Mouse (Mus musculus) urinary bladder, postnatal 36 days (tissue): ENCODE results near the gene Gm20431.

ENCODE experiments used
- DNase-seq, 2 experiments: peaks; one replicate each; pipeline ENCODE4 v3.0.0; 2022; ENCODE audit warnings: low spot score in 2 of 2, mixed read lengths in 1 of 2

Gm20431 gene

DNA sequence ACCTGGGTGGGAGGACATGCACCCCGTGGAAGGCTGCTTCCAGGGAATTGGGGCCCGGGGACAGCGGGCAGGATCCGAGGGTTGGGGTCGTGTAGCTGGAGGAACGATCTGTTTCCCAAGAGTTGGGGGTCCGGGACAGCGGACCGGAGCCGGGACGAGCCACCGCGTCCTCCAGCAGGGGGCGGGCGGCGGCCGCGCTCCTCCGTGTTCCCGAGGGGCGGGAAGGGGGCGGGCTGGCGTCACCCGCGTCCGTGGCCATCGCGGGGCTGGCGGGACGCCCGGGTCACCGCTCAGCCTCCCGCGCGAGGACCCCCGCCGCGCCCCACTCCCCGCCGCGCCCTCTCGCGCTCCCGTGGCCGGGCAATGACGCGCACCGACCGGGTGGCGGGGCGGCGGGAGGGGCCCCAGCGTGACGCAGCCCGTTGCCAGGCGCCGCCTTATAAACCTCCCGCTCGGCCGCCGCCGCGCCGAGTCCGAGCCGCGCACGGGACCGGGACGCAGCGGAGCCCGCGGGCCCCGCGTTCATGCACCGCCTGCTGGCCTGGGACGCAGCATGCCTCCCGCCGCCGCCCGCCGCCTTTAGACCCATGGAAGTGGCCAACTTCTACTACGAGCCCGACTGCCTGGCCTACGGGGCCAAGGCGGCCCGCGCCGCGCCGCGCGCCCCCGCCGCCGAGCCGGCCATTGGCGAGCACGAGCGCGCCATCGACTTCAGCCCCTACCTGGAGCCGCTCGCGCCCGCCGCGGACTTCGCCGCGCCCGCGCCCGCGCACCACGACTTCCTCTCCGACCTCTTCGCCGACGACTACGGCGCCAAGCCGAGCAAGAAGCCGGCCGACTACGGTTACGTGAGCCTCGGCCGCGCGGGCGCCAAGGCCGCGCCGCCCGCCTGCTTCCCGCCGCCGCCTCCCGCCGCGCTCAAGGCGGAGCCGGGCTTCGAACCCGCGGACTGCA lies 27.5 kb upstream of the Gm20431 start, which contains the start of gene Cebpb:
Gene Cebpb, plus strand, starts transcription at position 418 of the 954 bp plus-strand sequence.
- peak; percentile 88 to 91 for DNase-seq

DNA sequence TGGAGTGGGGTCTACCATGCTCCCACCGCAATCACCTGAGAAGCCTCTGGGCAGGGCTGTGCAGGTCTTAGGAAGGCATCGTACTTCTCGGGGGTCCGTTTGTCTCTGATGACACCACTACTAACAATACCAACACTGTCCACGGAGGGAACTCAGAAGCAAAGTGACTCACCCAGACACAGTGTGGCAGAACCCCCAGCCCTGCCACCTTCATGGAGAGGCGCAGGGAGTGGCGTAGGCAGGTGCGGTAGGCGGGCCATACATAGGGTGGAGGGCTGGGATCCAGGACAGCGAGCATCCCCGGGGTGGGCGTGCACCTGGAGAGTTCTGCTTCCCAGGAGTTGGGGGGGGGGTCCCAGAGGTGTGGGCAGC lies 26.8 kb upstream of the Gm20431 start:
- no peak for DNase-seq

DNA sequence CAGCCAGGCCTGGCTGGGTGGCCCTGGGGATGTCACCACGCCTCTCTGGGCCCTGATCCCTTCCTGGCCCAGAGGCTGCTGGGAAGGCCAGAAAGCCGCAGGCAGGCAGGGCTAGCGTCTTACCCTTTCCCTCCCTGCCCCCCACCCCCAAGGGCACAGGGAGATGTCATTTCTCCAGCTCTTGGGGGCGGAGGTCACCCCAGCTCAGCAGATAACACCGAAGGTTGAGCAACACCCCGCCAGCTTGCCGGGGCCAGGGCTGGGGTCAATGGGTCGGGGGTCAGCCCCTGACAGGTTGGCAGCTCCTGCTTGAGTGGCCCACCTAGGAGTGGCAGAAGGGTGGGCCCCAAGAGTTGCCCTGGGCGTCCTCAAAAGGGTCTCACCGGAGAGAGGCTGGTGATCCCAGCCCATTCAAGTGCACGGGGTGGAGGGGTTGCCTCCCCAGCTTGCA lies 26.4 kb upstream of the Gm20431 start:
- DNase-seq: peak in 1 of 2 experiments; percentile 22

DNA sequence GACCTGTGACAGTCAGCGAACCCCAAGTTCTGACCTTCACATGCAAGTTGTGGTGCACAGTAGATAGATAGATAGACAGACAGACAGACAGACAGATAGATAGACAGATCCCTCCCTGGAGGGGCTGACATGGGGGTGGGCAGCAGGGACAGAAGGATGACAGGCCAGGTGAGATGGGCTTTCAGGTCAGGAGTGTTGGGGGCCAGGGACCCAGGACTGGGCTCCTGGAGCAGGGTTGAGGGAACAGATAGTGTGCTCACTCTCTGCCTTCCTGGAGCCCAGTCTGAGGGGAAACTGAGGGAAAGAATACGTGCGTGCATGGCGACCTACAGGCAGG lies 25.9 kb upstream of the Gm20431 start:
- no peak for DNase-seq

DNA sequence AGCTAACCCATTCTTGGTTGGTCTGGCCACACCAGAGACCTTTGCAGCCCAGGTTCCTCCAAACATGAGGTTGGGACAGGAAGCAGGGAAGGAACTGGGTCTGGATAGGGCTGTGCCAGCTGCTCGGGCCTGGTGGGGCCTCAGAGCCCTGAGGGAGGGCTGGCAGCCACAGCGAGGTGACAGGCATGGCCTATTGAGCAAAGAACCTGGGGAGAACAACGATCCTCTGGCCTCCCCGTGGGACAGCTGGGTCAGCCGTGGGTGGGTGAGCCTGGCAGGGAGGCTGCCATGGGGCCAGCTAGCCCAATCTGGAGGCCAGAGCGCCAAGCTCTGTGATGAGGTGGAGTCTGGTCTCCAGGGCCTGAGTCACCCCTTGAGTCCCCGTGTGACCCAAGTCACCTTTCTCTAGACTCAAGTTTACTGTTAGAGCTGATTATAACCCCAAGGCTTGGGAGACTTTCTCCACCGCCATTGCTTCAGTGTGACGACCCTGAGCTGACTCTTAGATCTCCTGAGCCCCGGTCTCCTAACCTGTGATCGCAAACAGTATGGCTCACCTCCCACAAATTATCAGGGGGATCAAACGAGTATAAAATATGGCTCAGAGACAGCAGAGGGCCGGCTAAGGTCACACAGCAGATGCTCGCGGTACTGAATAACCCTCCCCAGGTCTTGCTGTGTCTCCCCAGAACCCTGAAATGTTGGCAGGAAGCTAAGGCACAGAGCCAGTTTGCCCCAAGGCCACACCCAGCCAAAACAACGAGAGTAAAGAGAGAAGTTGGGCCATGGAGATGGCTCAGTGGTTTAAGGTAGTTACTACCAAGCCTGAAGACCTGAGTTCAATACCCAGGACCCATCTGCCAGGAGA lies 25.3 kb upstream of the Gm20431 start:
- no peak for DNase-seq

DNA sequence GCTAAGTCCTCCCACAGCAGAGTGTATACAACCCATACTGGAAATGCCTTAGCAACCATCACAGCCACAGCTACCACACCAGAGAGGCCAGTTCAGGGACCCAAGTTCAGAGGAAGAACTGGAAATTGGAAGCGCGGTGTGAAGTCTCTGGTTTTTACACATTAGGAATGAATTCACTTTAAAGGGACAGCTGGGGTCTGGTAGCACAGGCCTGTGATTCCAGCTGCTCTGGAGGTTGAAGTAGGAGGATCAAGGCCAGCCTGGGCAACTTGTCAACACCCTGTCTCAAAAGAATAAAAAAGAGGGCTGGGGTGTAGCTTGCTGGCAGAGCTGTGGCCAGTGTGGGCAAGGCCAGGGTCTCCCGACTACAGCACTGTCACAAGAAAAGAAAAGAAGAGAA lies 24.6 kb upstream of the Gm20431 start:
- DNase-seq: no peak

DNA sequence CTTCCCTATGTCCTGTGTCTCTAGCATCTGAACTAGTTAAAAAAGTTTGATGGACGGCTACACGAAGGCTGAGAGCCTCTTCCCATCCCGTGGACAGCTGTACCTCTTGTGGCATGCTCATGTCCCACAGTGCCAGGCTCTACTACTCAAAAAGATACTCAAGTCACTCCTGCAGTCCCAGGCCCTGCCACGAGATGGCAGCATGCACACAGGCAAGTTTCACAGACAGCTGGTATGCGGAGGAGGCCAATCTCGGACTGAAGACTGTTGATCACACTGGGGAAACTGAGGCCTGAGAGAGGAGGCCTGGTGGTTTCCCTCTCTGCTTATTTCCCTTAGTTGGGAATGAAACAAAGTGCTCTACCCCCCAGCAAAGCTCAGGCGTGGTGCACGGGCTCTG lies 23.8 kb upstream of the Gm20431 start:
- DNase-seq: peak; percentile 96 to 98

DNA sequence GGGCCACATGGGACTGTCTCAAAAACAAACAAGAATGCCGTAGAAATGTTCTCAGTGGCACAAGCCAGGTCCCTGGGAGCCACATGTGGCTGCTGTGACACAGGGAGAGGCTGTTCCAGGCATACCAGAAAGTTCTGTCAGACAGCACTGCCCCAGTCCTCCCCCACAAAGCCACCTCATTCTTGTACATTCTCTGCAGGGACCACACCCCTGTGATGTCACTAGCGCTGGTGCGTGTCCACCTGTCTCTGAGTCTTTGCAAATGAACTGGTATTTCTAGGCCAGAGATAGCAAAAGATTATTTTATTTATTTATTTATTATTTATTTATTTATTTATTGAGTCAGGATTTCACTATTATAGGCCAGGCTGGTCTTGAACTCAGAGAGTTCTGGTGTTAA lies 22.4 kb upstream of the Gm20431 start:
- DNase-seq: no peak

DNA sequence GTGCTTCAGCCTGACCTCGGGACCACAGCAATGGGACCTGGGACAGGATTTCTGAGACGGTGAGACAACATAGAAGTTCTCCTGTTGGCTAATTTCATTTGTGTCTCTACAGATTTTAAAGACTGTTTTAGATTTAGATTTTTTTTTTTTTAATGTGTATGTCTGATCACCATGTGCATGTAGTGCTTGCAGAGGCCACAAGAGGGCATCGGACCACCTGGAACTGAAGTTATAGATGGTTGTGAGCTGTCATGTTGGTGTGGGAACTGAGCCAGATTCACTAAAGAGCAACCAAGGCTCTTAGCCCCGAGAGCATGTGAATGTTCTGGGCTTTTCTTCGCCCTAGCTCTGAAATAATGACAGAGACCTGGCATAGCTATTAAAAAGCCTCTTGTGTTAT lies 19.4 kb upstream of the Gm20431 start:
- no peak for DNase-seq

DNA sequence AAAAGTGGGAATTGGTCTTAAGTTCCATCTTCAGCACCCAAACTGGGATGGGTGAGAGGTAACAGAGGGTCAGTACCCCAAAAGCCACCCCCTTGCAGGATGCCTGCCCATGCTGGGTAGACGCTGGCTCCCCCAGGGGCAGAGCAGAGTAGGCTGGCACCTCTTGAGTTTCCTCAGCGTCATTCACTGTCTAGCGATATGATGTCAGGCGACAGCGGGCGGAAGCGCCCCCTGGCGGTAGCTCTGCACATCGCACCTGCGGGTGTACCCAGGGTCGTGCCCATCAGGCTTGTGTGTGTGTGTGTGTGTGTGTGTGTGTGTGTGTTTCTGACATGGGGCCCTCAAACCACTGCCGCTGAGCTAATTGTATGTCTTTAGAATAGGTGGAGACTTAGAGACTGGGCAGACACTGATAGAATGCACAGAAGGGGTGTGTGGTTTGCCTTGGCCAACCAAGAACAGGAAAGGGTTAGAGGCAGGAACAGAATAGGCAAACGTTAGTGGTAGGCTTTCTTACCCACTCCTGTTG lies 18.7 kb upstream of the Gm20431 start:
- DNase-seq: peak; percentile 69 to 79

DNA sequence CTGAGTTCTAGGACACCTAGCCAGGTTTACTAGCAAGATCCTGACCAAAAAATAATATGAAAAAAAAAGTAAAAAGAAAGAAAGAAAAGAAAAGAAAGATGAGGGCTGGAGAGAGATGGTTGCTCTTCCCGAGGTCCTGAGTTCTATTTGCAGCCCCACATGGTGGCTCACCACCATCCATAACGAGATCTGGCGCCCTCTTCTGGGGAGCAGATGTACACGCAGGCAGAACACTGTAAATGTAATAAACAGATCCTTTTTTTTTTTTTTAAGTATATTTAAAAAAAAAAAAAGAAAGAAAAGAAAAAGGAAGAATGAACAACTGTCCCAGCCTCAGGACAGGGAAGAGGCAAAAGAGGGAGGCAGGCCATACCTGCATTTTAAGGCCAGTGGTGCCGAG lies 17.3 kb upstream of the Gm20431 start:
- no peak for DNase-seq

DNA sequence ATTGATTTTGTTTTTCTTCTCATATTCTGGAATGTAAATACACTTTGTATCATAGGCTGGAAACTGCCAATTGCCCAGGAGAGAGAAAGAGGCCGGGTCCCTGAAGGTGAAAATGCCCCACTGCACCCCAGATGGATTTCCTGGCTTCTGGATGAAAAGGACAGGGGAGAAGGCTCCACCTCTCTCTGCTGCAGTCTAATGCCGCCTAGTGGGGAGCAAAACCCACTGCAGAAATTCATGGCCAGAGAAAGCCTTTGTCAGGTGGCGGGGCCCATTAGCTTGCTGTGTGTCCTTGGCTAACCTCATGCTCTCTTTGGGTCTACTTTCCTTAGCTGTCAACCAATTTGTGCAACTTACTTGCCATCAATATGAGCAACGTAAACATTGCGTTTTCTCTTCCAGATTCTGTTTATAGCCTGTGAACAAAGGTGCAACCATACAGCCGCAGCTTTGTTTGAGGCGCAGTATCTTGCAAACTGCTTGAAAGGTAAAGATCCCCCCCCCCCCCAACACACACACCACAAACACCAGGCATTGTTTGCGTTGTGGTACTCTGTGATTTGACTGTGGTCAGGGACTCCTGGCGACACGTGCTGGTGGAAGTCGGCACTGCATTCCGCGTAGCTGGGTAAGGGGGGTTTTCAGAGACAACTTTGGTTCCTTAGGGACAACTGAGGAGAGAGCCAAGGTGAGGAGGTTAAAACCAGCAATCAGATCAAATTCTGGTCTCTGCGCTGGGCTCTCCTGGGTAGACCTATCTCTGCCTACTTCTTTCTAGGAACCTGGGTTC lies 14.0 kb upstream of the Gm20431 start:
- no peak for DNase-seq

DNA sequence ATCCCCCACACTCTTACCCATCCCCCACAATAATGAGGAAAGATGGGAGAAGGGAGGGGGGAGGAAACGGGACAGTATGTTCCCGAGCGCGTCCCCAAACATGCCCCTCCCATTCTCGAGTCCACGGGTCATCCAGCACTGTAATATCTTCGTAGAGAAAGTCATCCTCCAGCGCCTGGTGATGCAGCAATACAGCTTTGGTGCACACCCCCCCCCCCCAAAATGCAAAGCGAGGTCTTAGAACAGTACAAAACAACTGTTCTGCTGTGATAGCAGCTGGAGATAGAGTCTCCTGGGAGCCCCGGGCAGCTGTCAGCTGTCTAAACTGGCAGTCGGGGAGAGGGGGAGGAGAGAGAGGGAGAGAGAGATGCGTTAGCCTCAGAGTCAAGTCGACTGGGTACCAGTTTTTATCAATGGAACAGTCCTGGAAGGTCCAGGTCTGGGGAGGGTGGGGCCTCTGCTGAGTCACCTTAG lies 11.0 kb upstream of the Gm20431 start:
- DNase-seq: no peak

DNA sequence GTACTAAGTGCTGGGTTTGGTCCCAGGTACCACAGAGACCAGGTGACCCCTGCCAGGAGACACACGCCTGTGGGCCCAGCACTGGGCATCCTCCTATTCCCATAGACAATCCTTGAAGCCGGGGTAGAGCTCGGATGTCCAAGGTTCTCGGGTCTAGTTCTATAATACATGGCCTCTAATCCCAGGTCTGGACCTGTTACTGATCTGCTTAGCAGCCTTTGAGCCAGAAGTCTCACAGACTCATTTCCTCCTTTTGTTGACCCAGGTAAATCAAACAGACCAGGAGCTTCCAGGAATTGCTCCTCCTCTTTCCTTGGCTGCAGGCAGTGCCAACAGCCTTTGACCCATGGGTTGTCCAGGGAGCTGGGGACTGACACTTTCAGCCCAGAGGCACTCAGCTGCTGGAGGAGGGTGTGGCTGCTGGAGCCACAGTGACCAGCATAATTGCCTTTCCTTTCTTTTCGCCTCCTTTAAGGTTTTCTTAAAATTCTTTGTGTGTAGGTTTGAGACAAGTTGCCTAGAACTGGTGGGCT lies 9.9 kb upstream of the Gm20431 start:
- DNase-seq: no peak

DNA sequence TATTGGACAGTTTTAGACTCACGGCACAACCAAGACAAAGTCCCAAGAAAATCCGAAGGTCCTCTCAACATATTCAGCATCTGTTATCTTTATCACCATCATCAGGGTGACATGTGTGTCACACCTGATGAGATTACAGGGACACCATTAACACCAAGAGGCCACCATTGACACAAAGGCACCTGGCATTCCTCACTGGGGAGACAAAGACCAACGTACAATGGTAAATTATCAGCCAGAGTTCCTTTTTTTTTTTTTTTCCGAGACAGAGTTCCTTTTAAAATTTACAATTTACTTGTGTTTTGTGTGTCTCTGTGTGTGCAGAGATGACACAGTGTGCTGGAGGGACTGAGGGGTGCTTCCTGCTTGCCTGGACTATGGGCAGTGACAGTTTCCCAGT lies 8.1 kb upstream of the Gm20431 start:
- no peak for DNase-seq

DNA sequence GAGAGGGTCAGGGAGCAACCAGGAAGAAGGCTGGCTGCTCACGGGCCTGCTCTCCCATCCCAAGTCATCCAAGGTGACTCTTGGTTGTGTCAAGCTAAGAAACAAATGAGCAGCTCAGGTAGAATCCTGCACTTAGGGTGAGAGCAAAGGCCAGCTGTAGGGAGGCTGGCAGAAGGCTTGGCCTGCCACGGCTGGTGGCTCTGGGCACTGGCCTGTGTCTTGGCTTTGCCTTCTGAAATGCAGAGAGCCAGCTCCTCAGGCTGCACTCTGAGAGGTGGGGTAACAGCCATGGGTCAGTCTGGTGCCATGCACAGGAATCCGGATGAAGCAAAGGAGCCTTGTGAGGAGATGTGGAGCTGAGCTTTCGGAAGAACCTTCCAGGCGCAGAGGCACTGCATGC lies 7.1 kb upstream of the Gm20431 start:
- DNase-seq: no peak

DNA sequence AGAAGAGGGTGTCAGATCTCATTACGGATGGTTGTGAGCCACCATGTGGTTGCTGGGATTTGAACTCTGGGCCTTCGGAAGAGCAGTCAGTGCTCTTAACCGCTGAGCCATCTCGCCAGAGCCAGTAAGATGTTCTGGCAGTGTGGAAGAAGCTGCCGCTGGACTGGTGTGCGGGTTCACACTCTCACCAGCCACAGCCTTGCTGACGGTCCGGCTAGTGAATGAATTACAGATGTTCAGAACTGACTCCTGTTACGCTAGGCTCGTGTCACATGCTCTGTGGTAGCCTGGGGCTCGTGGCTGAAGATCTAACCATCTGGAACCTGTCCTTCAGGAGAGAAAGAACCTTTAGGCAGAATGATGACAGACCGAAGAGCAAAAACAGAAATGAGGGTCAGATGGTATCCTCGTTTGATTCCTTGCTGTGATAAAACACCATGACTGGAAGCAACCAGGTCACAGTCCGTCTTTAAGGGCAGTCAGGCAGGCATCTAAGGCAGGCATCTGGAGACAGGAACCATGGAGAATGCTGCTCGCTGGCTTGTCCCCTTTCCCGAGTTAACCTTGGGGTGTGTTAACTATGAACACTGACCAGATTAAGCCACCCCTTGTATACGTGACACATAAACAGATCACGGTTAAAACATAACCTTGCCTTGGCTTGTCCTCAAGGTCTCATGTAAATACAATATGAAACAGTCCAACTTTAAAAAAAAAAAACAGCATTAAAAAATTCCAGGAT lies 4.8 kb upstream of the Gm20431 start:
- no peak for DNase-seq

DNA sequence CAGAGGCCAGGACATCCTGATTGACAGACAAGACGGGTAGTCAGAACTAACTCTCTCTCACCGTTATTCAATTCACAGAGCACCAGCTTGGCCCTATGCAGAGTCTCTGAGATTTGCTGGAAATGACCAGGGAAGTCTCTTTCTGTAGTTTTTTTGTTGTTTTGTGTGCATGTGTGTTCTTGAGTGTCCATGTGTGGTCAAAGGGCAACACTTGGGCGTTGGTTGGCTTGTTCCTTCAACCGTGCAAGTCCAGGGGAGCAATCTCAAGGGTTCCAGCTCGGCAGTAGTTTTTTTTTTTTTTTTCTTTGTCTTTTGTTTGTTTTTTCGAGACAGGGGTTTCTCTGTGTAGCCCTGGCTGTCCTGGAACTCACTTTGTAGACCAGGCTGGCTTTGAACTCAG lies 1.4 kb upstream of the Gm20431 start:
- DNase-seq: no peak

DNA sequence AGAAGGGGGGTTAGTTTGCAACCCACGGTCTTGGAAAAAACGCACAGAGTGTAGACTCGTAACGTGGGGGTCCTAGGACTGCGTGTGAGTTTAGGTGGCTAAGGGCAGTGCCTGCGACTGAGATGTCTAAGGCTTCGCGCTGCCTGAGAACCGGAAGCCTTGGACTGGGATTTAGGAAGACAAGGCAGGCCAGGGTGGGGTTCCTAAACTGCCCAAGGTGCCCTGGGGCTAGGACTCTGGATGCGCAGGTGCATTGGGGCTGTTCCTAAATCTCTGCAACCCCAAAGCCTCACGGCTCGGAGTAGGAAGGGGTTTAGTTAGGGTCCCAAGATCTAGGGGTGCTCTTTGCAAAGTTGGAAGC lies 705 bp downstream of the Gm20431 start:
- DNase-seq: no peak

DNA sequence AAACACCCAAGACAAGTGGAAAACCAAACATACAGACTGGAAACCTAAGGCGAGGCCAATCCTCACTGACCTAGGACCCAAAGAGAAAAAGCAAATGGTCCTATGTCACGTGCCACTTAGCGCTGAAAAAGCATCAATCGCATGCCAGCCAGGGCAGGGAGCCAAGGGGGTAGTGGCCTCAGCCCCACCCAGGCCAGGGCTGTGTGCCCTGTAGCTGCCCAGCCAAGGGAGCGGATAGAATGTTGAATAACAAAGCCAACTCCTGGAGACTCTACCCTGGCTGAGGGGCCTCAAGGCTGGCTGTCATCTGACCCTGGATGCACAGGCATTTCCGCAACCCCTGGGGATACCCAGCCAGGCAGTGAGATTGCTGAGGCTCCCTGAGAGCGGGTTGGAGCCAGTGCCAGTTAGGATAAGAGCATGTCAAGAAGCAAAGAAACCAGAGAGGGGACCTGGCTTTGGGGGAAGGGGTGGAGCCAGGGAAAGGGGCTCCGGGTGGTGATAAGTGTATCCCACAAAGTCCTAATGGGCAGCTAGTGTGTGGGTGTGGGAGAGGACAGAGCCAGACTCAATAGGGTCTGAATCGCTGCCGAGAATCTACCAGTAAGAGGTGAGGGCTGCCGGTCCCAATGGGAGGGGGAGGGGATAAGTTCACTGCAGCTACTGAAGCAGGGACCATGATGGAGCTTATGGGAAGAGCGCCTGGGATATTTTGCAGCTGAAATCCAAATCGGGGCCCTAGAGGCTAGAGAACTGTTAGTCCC lies 1.3 kb downstream of the Gm20431 start:
- peak; percentile 47 to 83 for DNase-seq
